Mouse (Mus musculus) stomach, postnatal 0 days (tissue): ENCODE measurements around the gene Nmi.

Experiments used
- CTCF ChIP-seq: IDR thresholded peaks from 2 replicates; pipeline ENCODE4 v1.5.1; 2016; ENCODE audit warnings: antibody characterized with exemption, low read depth, mild to moderate bottlenecking, moderate library complexity
- EP300 ChIP-seq: optimal IDR thresholded peaks from 2 replicates; pipeline ENCODE3; 2016; ENCODE audit warnings: antibody characterized with exemption

DNA sequence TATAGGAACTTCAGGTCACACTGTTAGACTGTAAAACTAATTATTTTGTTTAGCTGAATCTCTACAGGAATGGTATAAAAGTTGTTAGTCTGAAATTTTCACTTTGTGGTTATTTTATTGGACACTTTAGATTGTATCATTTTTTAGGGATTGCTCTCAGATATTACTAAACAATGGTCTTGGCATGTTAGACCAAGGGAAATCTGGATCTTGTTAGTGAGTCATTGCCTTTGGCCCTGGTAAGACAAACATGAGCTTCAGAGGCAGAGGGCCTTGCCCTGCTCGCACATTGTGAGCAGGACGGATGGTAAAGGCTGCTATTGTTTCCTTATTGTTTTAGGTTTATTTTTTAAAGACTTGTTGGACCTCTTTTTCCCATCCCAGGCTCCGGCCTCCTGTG is 33.1 kb upstream of the Nmi start:
- TF ChIP-seq CTCF (no peak), EP300 (no peak)
